Mouse (Mus musculus): ENCODE results near the gene 4930524B15Rik. TPM values are rescaled to one million over a fixed set of nuclear protein-coding genes. Genes with fewer than 3 reads are reported as not detected.
"Not testable (repeated sequence)": the region's sequence is repeated elsewhere in the genome, so short reads cannot be mapped to it uniquely, and the experiment has no call there.

The 4930524B15Rik gene
- polyA plus RNA-seq, 1 experiment from 2014 or later, result not detected

DNA sequence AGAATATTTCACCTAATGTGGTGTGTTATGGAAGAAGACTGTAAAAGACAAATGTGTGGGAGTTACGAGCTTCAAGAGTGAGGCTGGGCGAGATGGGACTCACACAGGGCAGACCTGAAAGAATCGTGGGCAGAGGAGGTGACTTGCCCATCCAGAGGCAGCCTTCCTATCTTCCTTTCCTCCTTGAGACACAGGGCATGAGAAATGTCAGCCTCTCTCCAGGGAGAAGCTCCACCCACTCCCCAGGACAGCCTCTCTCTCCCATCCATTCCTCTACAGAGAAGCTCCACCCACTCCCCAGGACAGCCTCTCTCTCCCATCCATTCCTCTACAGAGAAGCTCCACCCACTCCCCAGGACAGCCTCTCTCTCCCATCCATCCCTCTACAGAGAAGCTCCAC is 42.7 kb downstream of the 4930524B15Rik start:
- WGBS (ENCODE audit: insufficient replicate concordance), result 61% methylated on average over 3 of the region's 3 CpGs
- H3K9me3 ChIP-seq (replicated peaks; ENCODE audit: control insufficient read depth, low read length); H3K4me3 ChIP-seq (ENCODE audit: low read depth, low read length); H3K4me2 ChIP-seq (ENCODE audit: low read depth, low read length); H3K27me3 ChIP-seq (ENCODE audit: control insufficient read depth, insufficient read depth, low read depth, low read length); ATAC-seq (ENCODE audit: low read depth); H3K36me3 ChIP-seq (ENCODE audit: control insufficient read depth, insufficient read depth); H3K27ac ChIP-seq (ENCODE audit: low read length); H3K9ac ChIP-seq (ENCODE audit: low read depth, low read length); H3K4me1 ChIP-seq (ENCODE audit: control insufficient read depth, low read depth, low read length): not testable (repeated sequence)

DNA sequence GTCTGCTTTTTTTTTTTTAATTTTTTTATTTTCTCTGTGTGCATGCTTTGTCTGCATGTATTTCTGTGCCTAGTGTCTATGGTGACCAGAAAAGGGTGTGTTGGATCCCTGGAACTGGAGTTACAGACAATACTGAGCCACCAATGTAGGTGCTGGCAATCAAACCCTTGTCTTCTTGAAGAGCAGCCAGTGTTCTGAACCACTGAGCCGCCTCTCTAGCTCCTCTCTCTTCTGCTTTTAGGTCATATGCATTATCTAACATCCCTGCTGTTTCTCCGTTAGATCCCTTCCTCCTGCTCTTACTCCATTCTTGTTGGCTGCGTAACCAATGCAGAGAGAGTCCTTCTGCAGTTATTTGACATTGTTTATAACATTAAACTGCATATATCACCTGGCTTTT is 43.5 kb downstream of the 4930524B15Rik start:
- H3K4me2 ChIP-seq (ENCODE audit: low read depth, low read length), result no peak overlapping the region
- H3K27me3 ChIP-seq (ENCODE audit: control insufficient read depth, insufficient read depth, low read depth, low read length), result no peaks in the 10 kb centered on the region
- no peaks in the 10 kb centered on the region for H3K9me3 ChIP-seq (replicated peaks; ENCODE audit: control insufficient read depth, low read length)
- 50% methylated on average over 3 of the region's 3 CpGs for WGBS (ENCODE audit: insufficient replicate concordance)
- H3K4me1 ChIP-seq (ENCODE audit: control insufficient read depth, low read depth, low read length), result no peaks in the 10 kb centered on the region
- ATAC-seq (ENCODE audit: low read depth), result no peak
- H3K27ac ChIP-seq (ENCODE audit: low read length), result no peak overlapping the region
- no peaks in the 10 kb centered on the region for H3K36me3 ChIP-seq (ENCODE audit: control insufficient read depth, insufficient read depth)
- H3K9ac ChIP-seq (ENCODE audit: low read depth, low read length), result no peak overlapping the region
- no peak overlapping the region for H3K4me3 ChIP-seq (ENCODE audit: low read depth, low read length)

DNA sequence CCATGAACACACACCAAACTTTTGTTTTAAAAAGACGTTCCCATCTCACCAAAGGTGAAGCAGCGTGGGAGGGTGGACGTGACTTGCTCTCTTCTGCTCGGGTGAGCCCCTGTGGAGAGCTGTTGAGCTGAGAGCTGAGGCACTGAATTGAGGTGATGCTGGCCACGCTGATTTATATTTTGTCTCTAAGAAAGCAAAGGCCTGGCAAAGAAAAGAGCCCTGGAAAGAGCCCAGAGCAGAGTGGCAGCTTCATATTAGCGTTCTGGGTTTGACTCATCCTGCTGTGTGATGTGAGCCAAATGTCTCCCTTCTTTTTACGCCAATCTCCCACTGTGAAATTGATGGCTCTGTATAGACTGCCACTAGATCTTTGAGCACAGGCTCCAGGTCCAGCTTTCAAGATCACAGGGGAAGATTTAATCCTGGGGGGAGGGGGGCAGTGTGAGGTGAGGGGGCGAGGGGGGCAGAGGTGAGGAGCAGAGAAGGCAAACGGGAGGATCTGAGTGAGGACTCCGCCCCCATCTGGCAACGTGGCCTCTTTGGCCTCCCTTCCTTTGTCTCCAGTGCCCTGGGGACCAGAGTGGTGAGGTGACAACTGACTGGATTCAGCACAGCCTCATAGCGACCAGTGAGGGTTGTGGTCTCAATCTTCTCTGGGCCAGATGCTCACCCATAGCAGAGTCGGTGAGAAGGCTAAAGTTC is 44.7 kb downstream of the 4930524B15Rik start:
- H3K36me3 ChIP-seq (ENCODE audit: control insufficient read depth, insufficient read depth), result no peaks in the 10 kb centered on the region
- no peak for ATAC-seq (ENCODE audit: low read depth)
- WGBS (ENCODE audit: insufficient replicate concordance), result 45% methylated on average over 13 of the region's 13 CpGs
- no peaks in the 10 kb centered on the region for H3K9me3 ChIP-seq (replicated peaks; ENCODE audit: control insufficient read depth, low read length)
- H3K27me3 ChIP-seq (ENCODE audit: control insufficient read depth, insufficient read depth, low read depth, low read length), result no peaks in the 10 kb centered on the region
- H3K9ac ChIP-seq (ENCODE audit: low read depth, low read length), result no peak overlapping the region
- no peaks in the 10 kb centered on the region for H3K4me1 ChIP-seq (ENCODE audit: control insufficient read depth, low read depth, low read length)
- H3K4me2 ChIP-seq (ENCODE audit: low read depth, low read length), result no peak overlapping the region
- H3K27ac ChIP-seq (ENCODE audit: low read length), result no peak overlapping the region
- H3K4me3 ChIP-seq (ENCODE audit: low read depth, low read length), result no peak overlapping the region

DNA sequence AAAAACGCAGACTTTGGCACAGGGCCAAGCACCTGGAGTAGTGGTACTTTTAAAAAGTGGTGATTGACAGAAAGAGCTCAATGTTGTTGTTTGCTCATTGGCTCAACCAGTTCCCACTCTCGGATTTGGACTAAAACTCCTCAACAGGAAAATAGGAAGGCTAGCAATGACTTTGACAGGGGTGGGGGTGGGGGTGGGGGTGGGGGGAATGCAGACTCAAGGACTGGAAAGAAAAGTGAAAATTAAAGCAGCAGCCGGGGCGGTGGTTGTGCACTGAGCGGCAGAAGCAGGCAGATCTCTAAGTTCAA is 45.2 kb downstream of the 4930524B15Rik start:
- Histone ChIP-seq H3K9me3 (replicated peaks; ENCODE audit: control insufficient read depth, low read length) (no peaks in the 10 kb centered on the region), H3K27ac (ENCODE audit: low read length) (no peak overlapping the region), H3K4me2 (ENCODE audit: low read depth, low read length) (no peak overlapping the region), H3K36me3 (ENCODE audit: control insufficient read depth, insufficient read depth) (no peaks in the 10 kb centered on the region), H3K9ac (ENCODE audit: low read depth, low read length) (no peak overlapping the region), H3K4me1 (ENCODE audit: control insufficient read depth, low read depth, low read length) (no peaks in the 10 kb centered on the region), H3K27me3 (ENCODE audit: control insufficient read depth, insufficient read depth, low read depth, low read length) (no peaks in the 10 kb centered on the region), H3K4me3 (ENCODE audit: low read depth, low read length) (no peak overlapping the region)
- ATAC-seq (ENCODE audit: low read depth), result no peak
- 61% methylated on average over 5 of the region's 5 CpGs for WGBS (ENCODE audit: insufficient replicate concordance)

DNA sequence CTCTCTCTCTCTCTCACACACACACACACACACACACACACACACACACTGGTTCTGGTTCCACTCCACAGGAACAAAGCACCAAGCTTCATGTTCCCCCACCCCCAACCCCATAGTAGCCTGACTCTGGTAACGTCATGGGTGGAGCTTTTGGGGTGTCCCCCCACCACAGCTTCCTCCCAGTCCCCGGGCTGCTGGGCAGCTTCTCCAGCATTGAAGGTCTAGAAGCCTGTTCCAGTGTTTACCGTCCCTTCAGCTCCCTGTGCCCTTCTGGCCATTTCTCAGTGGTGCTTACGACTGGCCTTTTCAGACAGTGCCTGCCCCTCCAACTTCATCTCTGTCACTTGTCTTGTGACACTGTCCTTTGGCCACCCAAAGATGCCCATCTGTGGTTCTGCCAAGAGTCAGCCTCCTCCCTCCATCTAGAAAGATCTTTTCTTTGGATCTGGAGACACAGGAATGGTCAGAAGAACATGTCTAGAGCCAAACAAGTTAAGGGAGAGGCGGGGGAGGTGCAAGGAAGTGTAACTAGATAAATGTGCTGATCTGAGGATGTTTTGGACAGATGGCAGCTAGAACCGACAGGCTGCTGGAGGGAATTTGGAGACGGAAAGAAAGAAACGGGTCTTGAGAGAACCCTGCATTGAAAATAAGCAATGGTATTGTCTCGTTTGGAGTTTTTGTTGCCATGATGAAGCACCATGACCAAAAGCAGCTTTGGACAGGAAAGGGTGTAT is 46.6 kb downstream of the 4930524B15Rik start:
- Histone ChIP-seq H3K4me2 (ENCODE audit: low read depth, low read length) (no peak overlapping the region), H3K27me3 (ENCODE audit: control insufficient read depth, insufficient read depth, low read depth, low read length) (no peaks in the 10 kb centered on the region), H3K9ac (ENCODE audit: low read depth, low read length) (no peak overlapping the region), H3K36me3 (ENCODE audit: control insufficient read depth, insufficient read depth) (no peaks in the 10 kb centered on the region), H3K4me1 (ENCODE audit: control insufficient read depth, low read depth, low read length) (no peaks in the 10 kb centered on the region), H3K4me3 (ENCODE audit: low read depth, low read length) (no peak overlapping the region), H3K9me3 (replicated peaks; ENCODE audit: control insufficient read depth, low read length) (no peaks in the 10 kb centered on the region), H3K27ac (ENCODE audit: low read length) (no peak overlapping the region)
- 35% methylated on average over 9 of the region's 9 CpGs for WGBS (ENCODE audit: insufficient replicate concordance)
- ATAC-seq (ENCODE audit: low read depth), result no peak

DNA sequence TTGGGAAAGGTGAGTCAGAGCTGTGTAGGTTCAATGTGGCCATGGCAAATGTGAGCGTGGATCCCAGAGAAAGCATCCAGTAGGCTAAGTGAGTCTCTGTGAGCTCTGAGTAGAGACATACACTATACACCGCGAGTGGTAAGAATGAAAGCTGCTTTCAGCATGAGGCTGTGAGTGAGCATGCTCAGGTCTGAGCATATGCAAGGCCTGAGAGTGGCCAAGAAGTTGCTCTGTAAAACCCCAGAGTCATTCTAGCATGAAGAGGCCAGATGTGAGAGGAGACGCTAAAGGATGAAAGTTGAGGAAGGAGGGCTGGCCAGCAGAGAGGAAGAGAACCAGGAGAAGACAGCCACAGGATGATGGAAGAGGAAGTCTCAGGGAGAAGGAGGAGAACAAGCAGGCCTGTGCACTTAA is 47.6 kb downstream of the 4930524B15Rik start:
- Histone ChIP-seq H3K9ac (ENCODE audit: low read depth, low read length) (no peak overlapping the region), H3K36me3 (ENCODE audit: control insufficient read depth, insufficient read depth) (no peaks in the 10 kb centered on the region), H3K4me3 (ENCODE audit: low read depth, low read length) (no peak overlapping the region), H3K4me1 (ENCODE audit: control insufficient read depth, low read depth, low read length) (no peaks in the 10 kb centered on the region), H3K9me3 (replicated peaks; ENCODE audit: control insufficient read depth, low read length) (no peaks in the 10 kb centered on the region), H3K27ac (ENCODE audit: low read length) (no peak overlapping the region), H3K27me3 (ENCODE audit: control insufficient read depth, insufficient read depth, low read depth, low read length) (no peaks in the 10 kb centered on the region), H3K4me2 (ENCODE audit: low read depth, low read length) (no peak overlapping the region)
- no peak for ATAC-seq (ENCODE audit: low read depth)
- 52% methylated on average over 4 of the region's 4 CpGs for WGBS (ENCODE audit: insufficient replicate concordance)

DNA sequence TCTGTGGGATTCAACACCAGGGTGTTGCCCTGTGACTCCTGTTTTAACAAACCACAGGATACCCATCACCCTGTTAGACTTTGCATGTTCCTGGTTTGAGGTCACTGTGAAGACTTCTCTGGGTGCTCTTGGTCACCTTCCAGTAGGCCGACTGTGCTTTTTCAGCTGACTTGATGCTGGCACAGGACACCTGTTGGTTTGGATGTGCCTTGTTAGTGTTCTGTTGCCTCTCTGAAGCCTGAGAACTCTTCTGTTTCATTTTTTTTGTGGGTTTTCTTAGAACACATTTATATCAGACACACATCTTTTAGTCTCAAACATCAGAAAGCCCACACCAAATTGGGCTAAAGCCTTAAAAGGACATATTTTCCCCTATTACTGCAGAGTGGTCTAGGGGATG is 48.2 kb downstream of the 4930524B15Rik start:
- H3K9me3 ChIP-seq (replicated peaks; ENCODE audit: control insufficient read depth, low read length), result no peaks in the 10 kb centered on the region
- no peak overlapping the region for H3K9ac ChIP-seq (ENCODE audit: low read depth, low read length)
- H3K36me3 ChIP-seq (ENCODE audit: control insufficient read depth, insufficient read depth), result no peaks in the 10 kb centered on the region
- no peak overlapping the region for H3K4me2 ChIP-seq (ENCODE audit: low read depth, low read length)
- no peak overlapping the region for H3K27ac ChIP-seq (ENCODE audit: low read length)
- no peak for ATAC-seq (ENCODE audit: low read depth)
- no peak overlapping the region for H3K4me3 ChIP-seq (ENCODE audit: low read depth, low read length)
- WGBS (ENCODE audit: insufficient replicate concordance), result 52% methylated on average over 1 of the region's 1 CpGs
- no peaks in the 10 kb centered on the region for H3K27me3 ChIP-seq (ENCODE audit: control insufficient read depth, insufficient read depth, low read depth, low read length)
- no peaks in the 10 kb centered on the region for H3K4me1 ChIP-seq (ENCODE audit: control insufficient read depth, low read depth, low read length)

DNA sequence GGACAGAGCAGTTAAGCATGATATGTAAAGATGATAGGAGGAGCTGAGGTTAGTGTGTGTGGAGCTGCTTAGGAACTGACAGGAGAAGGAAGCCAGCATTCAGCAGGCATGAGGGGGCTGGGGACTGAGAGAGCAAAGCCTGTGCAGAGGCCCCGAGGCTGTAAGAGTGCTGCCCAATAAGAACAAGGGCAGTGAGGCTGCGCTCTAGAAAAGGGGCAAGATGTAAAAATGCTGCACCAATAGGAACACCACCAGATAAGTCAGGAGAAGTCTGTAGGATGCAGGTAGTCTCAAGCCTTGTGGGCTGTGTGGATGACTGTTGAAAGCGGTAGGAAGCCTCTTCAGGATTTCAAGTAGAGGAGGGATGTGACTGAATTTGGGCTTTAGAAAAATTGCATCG is 52.8 kb downstream of the 4930524B15Rik start:
- Histone ChIP-seq H3K36me3 (ENCODE audit: control insufficient read depth, insufficient read depth) (no peaks in the 10 kb centered on the region), H3K9me3 (replicated peaks; ENCODE audit: control insufficient read depth, low read length) (no peaks in the 10 kb centered on the region), H3K4me2 (ENCODE audit: low read depth, low read length) (no peak overlapping the region), H3K27me3 (ENCODE audit: control insufficient read depth, insufficient read depth, low read depth, low read length) (no peaks in the 10 kb centered on the region), H3K9ac (ENCODE audit: low read depth, low read length) (no peak overlapping the region), H3K27ac (ENCODE audit: low read length) (no peak overlapping the region), H3K4me3 (ENCODE audit: low read depth, low read length) (no peak overlapping the region), H3K4me1 (ENCODE audit: control insufficient read depth, low read depth, low read length) (no peaks in the 10 kb centered on the region)
- no peak for ATAC-seq (ENCODE audit: low read depth)
- WGBS (ENCODE audit: insufficient replicate concordance), result 36% methylated on average over 4 of the region's 4 CpGs

DNA sequence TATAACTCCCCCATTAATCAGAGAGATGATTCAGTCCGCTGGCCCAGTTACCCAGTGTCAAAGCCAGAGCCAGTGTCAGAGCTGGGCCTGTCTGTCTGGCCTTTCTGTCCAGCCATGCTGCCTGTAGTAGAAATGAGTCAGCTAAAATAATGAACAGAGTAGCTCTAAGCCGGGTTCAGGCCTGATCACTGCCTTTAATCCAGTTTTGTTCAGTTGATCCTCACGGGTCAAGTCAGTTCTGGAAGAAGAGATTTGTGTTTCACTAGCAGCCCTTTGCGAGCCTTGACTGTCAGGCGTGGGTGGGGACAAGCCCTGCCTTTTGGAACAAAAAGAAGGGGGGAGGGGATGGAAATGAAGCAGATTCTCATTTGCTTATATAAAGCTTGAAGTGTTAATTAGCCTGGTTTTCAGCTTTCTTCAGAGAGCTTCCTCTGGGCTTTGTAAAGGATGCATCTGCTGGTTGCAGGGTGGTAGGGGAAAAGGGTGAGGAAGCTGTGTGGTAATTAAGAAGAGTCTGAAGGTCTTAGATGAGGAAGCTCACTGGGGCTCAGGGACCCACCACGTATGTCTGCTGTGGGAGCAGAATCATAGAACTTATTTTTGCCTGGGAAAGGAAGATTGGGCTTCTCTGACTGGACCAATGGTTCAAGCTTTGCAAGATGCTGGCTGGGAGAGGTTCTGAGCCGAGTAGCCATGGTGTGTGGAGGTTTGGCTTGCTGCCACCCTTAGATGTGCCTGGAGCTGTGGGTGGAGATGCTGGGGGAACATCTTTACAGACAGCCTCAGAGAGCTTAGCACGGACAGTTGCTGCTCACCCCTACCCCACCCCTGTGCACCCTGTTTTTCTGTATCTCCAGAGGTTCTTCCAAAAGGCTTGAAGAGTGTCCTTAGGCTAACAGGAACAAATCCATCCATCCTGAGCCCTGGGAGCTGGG is 54.9 kb downstream of the 4930524B15Rik start:
- no peaks in the 10 kb centered on the region for H3K4me1 ChIP-seq (ENCODE audit: control insufficient read depth, low read depth, low read length)
- H3K4me3 ChIP-seq (ENCODE audit: low read depth, low read length), result no peak overlapping the region
- ATAC-seq (ENCODE audit: low read depth), result no peak
- H3K36me3 ChIP-seq (ENCODE audit: control insufficient read depth, insufficient read depth), result no peaks in the 10 kb centered on the region
- no peaks in the 10 kb centered on the region for H3K9me3 ChIP-seq (replicated peaks; ENCODE audit: control insufficient read depth, low read length)
- no peak overlapping the region for H3K9ac ChIP-seq (ENCODE audit: low read depth, low read length)
- H3K4me2 ChIP-seq (ENCODE audit: low read depth, low read length), result no peak overlapping the region
- H3K27ac ChIP-seq (ENCODE audit: low read length), result no peak overlapping the region
- no peaks in the 10 kb centered on the region for H3K27me3 ChIP-seq (ENCODE audit: control insufficient read depth, insufficient read depth, low read depth, low read length)
- WGBS (ENCODE audit: insufficient replicate concordance), result 22% methylated on average over 8 of the region's 8 CpGs
